Mouse (Mus musculus): ENCODE results near the gene B3gnt5. TPM values are rescaled to one million over a fixed set of nuclear protein-coding genes. Genes with fewer than 3 reads are reported as not detected.
"Not testable (repeated sequence)": the region's sequence is repeated elsewhere in the genome, so short reads cannot be mapped to it uniquely, and the experiment has no call there.

B3gnt5 gene
- 49.3 and 53.6 TPM in 2 replicates for polyA plus RNA-seq (2014; fragmentation: Nextera tagmentation; extraction: Ambion mirVana)

GRCm38 (mm10) chr16:19760074-19760473 lies at the start of gene B3gnt5:
Gene B3gnt5 (plus strand): TSS chr16:19760208.
- peak within 1 kb of the TSS; percentile 97 for H3K9ac ChIP-seq (ENCODE audit: low read length)
- 0 out of 2 replicates have a peak, but pooled peaks cover 5% of the 10 kb centered on the region for H3K4me1 ChIP-seq (replicated peaks; ENCODE audit: control insufficient read depth, insufficient read depth, low read length)
- WGBS, result under 1% methylated on average over 15 of the region's 15 CpGs
- no peaks in the 10 kb centered on the region; the same call in 1 of the 2 replicates for H3K36me3 ChIP-seq (ENCODE audit: control insufficient read depth, insufficient read depth, low read length)
- H3K4me2 ChIP-seq (ENCODE audit: low read depth, low read length, severe bottlenecking), result peak within 1 kb of the TSS; percentile 71
- ATAC-seq (replicated peaks; ENCODE audit: low FRiP score), result peak; percentile 97
- no peaks in the 10 kb centered on the region for H3K27me3 ChIP-seq (ENCODE audit: control insufficient read depth, insufficient read depth, low read length)
- H3K4me3 ChIP-seq (ENCODE audit: low read depth, low read length), result peak within 1 kb of the TSS; percentile 68
- no peaks in the 10 kb centered on the region for H3K9me3 ChIP-seq (ENCODE audit: control insufficient read depth, low read length)
- DNase-seq (ENCODE audit: low spot score), result peak; percentile 92
- peak within 1 kb of the TSS; percentile 78 for H3K27ac ChIP-seq (ENCODE audit: low read depth, low read length)

- no peaks in the 10 kb centered on the region for H3K4me1 ChIP-seq (replicated peaks; ENCODE audit: control insufficient read depth, insufficient read depth, low read length)
- DNase-seq (ENCODE audit: low spot score), result no peak
- H3K4me2 ChIP-seq (ENCODE audit: low read depth, low read length, severe bottlenecking), result no peak overlapping the region
- H3K27me3 ChIP-seq (ENCODE audit: control insufficient read depth, insufficient read depth, low read length), result no peaks in the 10 kb centered on the region
- no peak overlapping the region for H3K9ac ChIP-seq (ENCODE audit: low read length)
- H3K27ac ChIP-seq (ENCODE audit: low read depth, low read length), result no peak overlapping the region
- H3K4me3 ChIP-seq (ENCODE audit: low read depth, low read length), result no peak overlapping the region
- no peak for ATAC-seq (replicated peaks; ENCODE audit: low FRiP score)
- 55% methylated on average over 2 of the region's 2 CpGs for WGBS
- H3K36me3 ChIP-seq (ENCODE audit: control insufficient read depth, insufficient read depth, low read length), result no peaks in the 10 kb centered on the region
- H3K9me3 ChIP-seq (ENCODE audit: control insufficient read depth, low read length), result no peaks in the 10 kb centered on the region
Observed at GRCm38 (mm10) chr16:19720959-19721358, 39.0 kb upstream of the B3gnt5 start.

GRCm38 (mm10) chr16:19724139-19724538 lies 35.9 kb upstream of the B3gnt5 start:
- DNase-seq (ENCODE audit: low spot score); H3K27me3 ChIP-seq (ENCODE audit: control insufficient read depth, insufficient read depth, low read length); H3K4me2 ChIP-seq (ENCODE audit: low read depth, low read length, severe bottlenecking); H3K9me3 ChIP-seq (ENCODE audit: control insufficient read depth, low read length); H3K4me3 ChIP-seq (ENCODE audit: low read depth, low read length); H3K9ac ChIP-seq (ENCODE audit: low read length); H3K27ac ChIP-seq (ENCODE audit: low read depth, low read length); ATAC-seq (replicated peaks; ENCODE audit: low FRiP score); H3K4me1 ChIP-seq (replicated peaks; ENCODE audit: control insufficient read depth, insufficient read depth, low read length); H3K36me3 ChIP-seq (ENCODE audit: control insufficient read depth, insufficient read depth, low read length): not testable (repeated sequence)
- WGBS, result 40% methylated on average over 2 of the region's 2 CpGs

- H3K36me3 ChIP-seq (ENCODE audit: control insufficient read depth, insufficient read depth, low read length), result no peaks in the 10 kb centered on the region
- no peaks in the 10 kb centered on the region for H3K4me1 ChIP-seq (replicated peaks; ENCODE audit: control insufficient read depth, insufficient read depth, low read length)
- DNase-seq (ENCODE audit: low spot score) (no peak), ATAC-seq (replicated peaks; ENCODE audit: low FRiP score) (no peak)
- no peak overlapping the region for H3K4me2 ChIP-seq (ENCODE audit: low read depth, low read length, severe bottlenecking)
- no peaks in the 10 kb centered on the region for H3K9me3 ChIP-seq (ENCODE audit: control insufficient read depth, low read length)
- no peak overlapping the region for H3K27ac ChIP-seq (ENCODE audit: low read depth, low read length)
- WGBS, result 78% methylated on average over 1 of the region's 1 CpGs
- no peak overlapping the region for H3K4me3 ChIP-seq (ENCODE audit: low read depth, low read length)
- no peaks in the 10 kb centered on the region for H3K27me3 ChIP-seq (ENCODE audit: control insufficient read depth, insufficient read depth, low read length)
- H3K9ac ChIP-seq (ENCODE audit: low read length), result no peak overlapping the region
Observed at GRCm38 (mm10) chr16:19732896-19733295, 27.1 kb upstream of the B3gnt5 start.

GRCm38 (mm10) chr16:19760505-19761496 lies 793 bp downstream of the B3gnt5 start:
- Histone ChIP-seq H3K4me3 (ENCODE audit: low read depth, low read length) (peak overlapping the region; percentile 68), H3K27me3 (ENCODE audit: control insufficient read depth, insufficient read depth, low read length) (no peaks in the 10 kb centered on the region), H3K27ac (ENCODE audit: low read depth, low read length) (peak overlapping the region; percentile 78), H3K36me3 (ENCODE audit: control insufficient read depth, insufficient read depth, low read length) (peaks cover 6% of the 10 kb centered on the region), H3K4me1 (replicated peaks; ENCODE audit: control insufficient read depth, insufficient read depth, low read length) (0 out of 2 replicates have a peak, but pooled peaks cover 5% of the 10 kb centered on the region), H3K9me3 (ENCODE audit: control insufficient read depth, low read length) (no peaks in the 10 kb centered on the region), H3K9ac (ENCODE audit: low read length) (peak overlapping the region; percentile 97), H3K4me2 (ENCODE audit: low read depth, low read length, severe bottlenecking) (peak overlapping the region; percentile 71)
- under 1% methylated on average over 61 of the region's 61 CpGs for WGBS
- DNase-seq (ENCODE audit: low spot score) (peak; percentile 82), ATAC-seq (replicated peaks; ENCODE audit: low FRiP score) (peak; percentile 86)

GRCm38 (mm10) chr16:19761691-19762090 lies 1.7 kb downstream of the B3gnt5 start:
- Histone ChIP-seq H3K27ac (ENCODE audit: low read depth, low read length) (peak overlapping the region; percentile 3; the same call in 1 of the 2 replicates), H3K9ac (ENCODE audit: low read length) (peak overlapping the region; percentile 97), H3K4me1 (replicated peaks; ENCODE audit: control insufficient read depth, insufficient read depth, low read length) (0 out of 2 replicates have a peak, but pooled peaks cover 5% of the 10 kb centered on the region), H3K4me2 (ENCODE audit: low read depth, low read length, severe bottlenecking) (peak overlapping the region; percentile 71), H3K9me3 (ENCODE audit: control insufficient read depth, low read length) (no peaks in the 10 kb centered on the region; the same call in 1 of the 2 replicates), H3K4me3 (ENCODE audit: low read depth, low read length) (peak overlapping the region; percentile 68), H3K27me3 (ENCODE audit: control insufficient read depth, insufficient read depth, low read length) (no peaks in the 10 kb centered on the region), H3K36me3 (ENCODE audit: control insufficient read depth, insufficient read depth, low read length) (peaks cover 11% of the 10 kb centered on the region)
- 44% methylated on average over 1 of the region's 1 CpGs for WGBS
- ATAC-seq (replicated peaks; ENCODE audit: low FRiP score) (no peak), DNase-seq (ENCODE audit: low spot score) (no peak)

GRCm38 (mm10) chr16:19766107-19766506 lies 6.1 kb downstream of the B3gnt5 start:
- ATAC-seq (replicated peaks; ENCODE audit: low FRiP score), result no peak
- H3K4me2 ChIP-seq (ENCODE audit: low read depth, low read length, severe bottlenecking), result no peak overlapping the region
- H3K4me1 ChIP-seq (replicated peaks; ENCODE audit: control insufficient read depth, insufficient read depth, low read length), result 0 out of 2 replicates have a peak, but pooled peaks cover 5% of the 10 kb centered on the region
- DNase-seq (ENCODE audit: low spot score), result no peak
- no peak overlapping the region for H3K27ac ChIP-seq (ENCODE audit: low read depth, low read length)
- no peak overlapping the region for H3K9ac ChIP-seq (ENCODE audit: low read length)
- H3K27me3 ChIP-seq (ENCODE audit: control insufficient read depth, insufficient read depth, low read length), result no peaks in the 10 kb centered on the region
- no peaks in the 10 kb centered on the region; the same call in 1 of the 2 replicates for H3K9me3 ChIP-seq (ENCODE audit: control insufficient read depth, low read length)
- WGBS, result 98% methylated on average over 3 of the region's 3 CpGs
- peaks cover 13% of the 10 kb centered on the region for H3K36me3 ChIP-seq (ENCODE audit: control insufficient read depth, insufficient read depth, low read length)
- H3K4me3 ChIP-seq (ENCODE audit: low read depth, low read length), result no peak overlapping the region

GRCm38 (mm10) chr16:19768046-19768445 lies 8.0 kb downstream of the B3gnt5 start:
- WGBS, result 96% methylated on average over 5 of the region's 5 CpGs
- Histone ChIP-seq H3K4me1 (replicated peaks; ENCODE audit: control insufficient read depth, insufficient read depth, low read length) (no peaks in the 10 kb centered on the region), H3K27me3 (ENCODE audit: control insufficient read depth, insufficient read depth, low read length) (no peaks in the 10 kb centered on the region), H3K9ac (ENCODE audit: low read length) (no peak overlapping the region), H3K4me3 (ENCODE audit: low read depth, low read length) (no peak overlapping the region), H3K4me2 (ENCODE audit: low read depth, low read length, severe bottlenecking) (no peak overlapping the region), H3K36me3 (ENCODE audit: control insufficient read depth, insufficient read depth, low read length) (peaks cover 13% of the 10 kb centered on the region), H3K27ac (ENCODE audit: low read depth, low read length) (no peak overlapping the region), H3K9me3 (ENCODE audit: control insufficient read depth, low read length) (no peaks in the 10 kb centered on the region; the same call in 1 of the 2 replicates)
- DNase-seq (ENCODE audit: low spot score), result no peak
- no peak for ATAC-seq (replicated peaks; ENCODE audit: low FRiP score)

Data from forebrain, embryonic 11.5 days (tissue).